Mouse (Mus musculus): ENCODE measurements around the gene Ube2j1. TPM values are rescaled to one million over a fixed set of nuclear protein-coding genes. Genes with fewer than 3 reads are reported as not detected.
A peak's percentile ranks its signal among the peaks of the same experiment; 100 is the strongest.

The Ube2j1 gene
- total RNA-seq, 2 experiments from 2014 or later: 107 to 113 TPM

- intact Hi-C loops (cut with DNase I): no loop called here
- DNase-seq (ENCODE audit: low spot score in 2 of 2): no peak
Measured at GRCm38 (mm10) chr4:33007443-33008217, 23.6 kb upstream of the Ube2j1 start.

GRCm38 (mm10) chr4:33010078-33010477 is 21.1 kb upstream of the Ube2j1 start:
- intact Hi-C loops (cut with DNase I): no loop called here
- DNase-seq (ENCODE audit: low spot score in 2 of 2): no peak

GRCm38 (mm10) chr4:33012484-33012883 is 18.7 kb upstream of the Ube2j1 start:
- no peak for DNase-seq (ENCODE audit: low spot score in 2 of 2)
- intact Hi-C loops (cut with DNase I): no loop called here

GRCm38 (mm10) chr4:33018361-33018999 is 12.7 kb upstream of the Ube2j1 start:
- intact Hi-C loops (cut with DNase I): loop anchor here (5.0 kb wide), 2 partner anchors 66 to 271 kb away; partner anchors contain the start of gene Ankrd6
- DNase-seq (ENCODE audit: low spot score in 2 of 2): peak; percentile 90 to 93

GRCm38 (mm10) chr4:33024420-33024819 is 6.8 kb upstream of the Ube2j1 start:
- no peak for DNase-seq (ENCODE audit: low spot score in 2 of 2)
- intact Hi-C loops (cut with DNase I): no loop called here

GRCm38 (mm10) chr4:33029104-33029503 is 2.1 kb upstream of the Ube2j1 start:
- intact Hi-C loops (cut with DNase I): no loop called here
- DNase-seq (ENCODE audit: low spot score in 2 of 2): no peak

GRCm38 (mm10) chr4:33030264-33031194 is 687 bp upstream of the Ube2j1 start:
- DNase-seq (ENCODE audit: low spot score in 2 of 2): peak in 1 of 2 experiments; percentile 21
- intact Hi-C loops (cut with DNase I): loop anchor here (2.0 to 10.0 kb wide), 5 partner anchors 87 to 413 kb away; partner anchors contain the start of genes Casp8ap2, Pm20d2 and Pnrc1

GRCm38 (mm10) chr4:33032045-33032444 is 829 bp downstream of the Ube2j1 start:
- intact Hi-C loops (cut with DNase I): loop anchor here (5.0 to 10.0 kb wide), 4 partner anchors 85 to 415 kb away; partner anchors contain the start of genes Casp8ap2, Pm20d2 and Pnrc1
- DNase-seq (ENCODE audit: low spot score in 2 of 2): no peak

- DNase-seq (ENCODE audit: low spot score in 2 of 2): no peak
- intact Hi-C loops (cut with DNase I): loop anchor here (5.0 to 10.0 kb wide), 4 partner anchors 84 to 416 kb away; partner anchors contain the start of genes Casp8ap2, Pm20d2 and Pnrc1
Measured at GRCm38 (mm10) chr4:33033515-33033914, 2.3 kb downstream of the Ube2j1 start.

- DNase-seq (ENCODE audit: low spot score in 2 of 2): no peak
- intact Hi-C loops (cut with DNase I): loop anchor here (10.0 kb wide), 1 partner anchor 255 kb away; the partner anchor contains the start of gene Pnrc1
Measured at GRCm38 (mm10) chr4:33039826-33040225, 8.6 kb downstream of the Ube2j1 start.

- no peak for DNase-seq (ENCODE audit: low spot score in 2 of 2)
- intact Hi-C loops (cut with DNase I): no loop called here
Measured at GRCm38 (mm10) chr4:33049601-33050000, 18.4 kb downstream of the Ube2j1 start.

- intact Hi-C loops (cut with DNase I): no loop called here
- peak; percentile 27 to 41 for DNase-seq (ENCODE audit: low spot score in 2 of 2)
Measured at GRCm38 (mm10) chr4:33052055-33052454, 20.8 kb downstream of the Ube2j1 start.

- DNase-seq (ENCODE audit: low spot score in 2 of 2): no peak
- intact Hi-C loops (cut with DNase I): no loop called here
Measured at GRCm38 (mm10) chr4:33052650-33053049, 21.4 kb downstream of the Ube2j1 start.

GRCm38 (mm10) chr4:33054426-33054825 is 23.2 kb downstream of the Ube2j1 start:
- intact Hi-C loops (cut with DNase I): no loop called here
- DNase-seq (ENCODE audit: low spot score in 2 of 2): no peak

- DNase-seq (ENCODE audit: low spot score in 2 of 2): no peak
- intact Hi-C loops (cut with DNase I): no loop called here
Measured at GRCm38 (mm10) chr4:33056317-33056716, 25.1 kb downstream of the Ube2j1 start.

GRCm38 (mm10) chr4:33057890-33058687 is 26.9 kb downstream of the Ube2j1 start:
- intact Hi-C loops (cut with DNase I): no loop called here
- peak in 1 of 2 experiments; percentile 75 for DNase-seq (ENCODE audit: low spot score in 2 of 2)

- DNase-seq (ENCODE audit: low spot score in 2 of 2): no peak
- intact Hi-C loops (cut with DNase I): no loop called here
Measured at GRCm38 (mm10) chr4:33061158-33061557, 29.9 kb downstream of the Ube2j1 start.

GRCm38 (mm10) chr4:33062981-33063380 is 31.8 kb downstream of the Ube2j1 start, which contains the start of gene Gabrr2:
Gene Gabrr2 (plus strand): TSS chr4:33062999.
- no peak for DNase-seq (ENCODE audit: low spot score in 2 of 2)
- intact Hi-C loops (cut with DNase I): no loop called here

GRCm38 (mm10) chr4:33064986-33065385 is 33.8 kb downstream of the Ube2j1 start:
- DNase-seq (ENCODE audit: low spot score in 2 of 2): no peak
- intact Hi-C loops (cut with DNase I): no loop called here
